Mouse (Mus musculus): ENCODE measurements at regions not wholly inside any gene's neighbourhood (a gene's known extent, or its start where the extent isn't known, plus 50 kb on each side); places are given as distances from the start of the nearest gene placed in this dataset.

DNA sequence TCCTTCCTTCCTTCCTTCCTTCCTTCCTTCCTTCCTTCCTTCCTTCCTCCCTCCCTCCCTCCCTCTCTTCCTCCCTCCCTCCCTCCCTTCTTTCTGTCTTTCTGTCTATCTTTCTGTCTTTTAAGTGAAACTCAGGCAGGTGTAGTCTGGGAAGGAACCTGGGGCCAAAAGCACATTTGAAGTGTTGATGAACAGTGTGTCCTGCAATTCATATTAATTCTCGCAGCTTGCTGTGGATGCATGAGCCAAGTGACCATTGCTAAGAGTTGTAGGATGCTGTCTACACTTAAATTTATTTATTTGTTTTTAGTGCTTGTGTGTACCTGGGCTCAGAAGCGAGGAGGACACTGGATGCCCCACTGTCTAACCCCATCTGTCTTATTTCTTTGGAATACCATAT lies 126.7 kb upstream of the Lrig1 start:
- TF ChIP-seq ZKSCAN1 (IDR thresholded peaks at IDR 0.05; ENCODE audit: low read depth, low read length) (no peak), ZC3H11A (IDR thresholded peaks at IDR 0.05; ENCODE audit: low read depth, low read length) (no peak), NRF1 (IDR thresholded peaks at IDR 0.05; ENCODE audit: insufficient read depth, low read depth, low read length, poor library complexity, severe bottlenecking) (no peak), RCOR1 (IDR thresholded peaks at IDR 0.05; ENCODE audit: low read depth, low read length) (no peak), SMC3 (IDR thresholded peaks at IDR 0.05; ENCODE audit: low read depth, low read length) (no peak), CTCF (IDR thresholded peaks at IDR 0.05 in 2 of 3, conservative IDR thresholded peaks at IDR 0.05 in 1 of 3; ENCODE audit: control insufficient read depth in 1 of 3, insufficient read depth in 1 of 3, low read depth in 2 of 3, low read length in 3 of 3, poor library complexity in 1 of 3, severe bottlenecking in 1 of 3) (no peak), MAFK (IDR thresholded peaks at IDR 0.05; ENCODE audit: borderline replicate concordance, low read depth, low read length) (no peak)
